Mouse (Mus musculus) neural tube, embryonic 14.5 days (tissue): ENCODE measurements around the gene 1810024B03Rik. TPM values are rescaled to one million over a fixed set of nuclear protein-coding genes. Genes with fewer than 3 reads are reported as not detected.
A peak's percentile ranks its signal among the peaks of the same experiment; 100 is the strongest.

Experiments used
- ATAC-seq: fragments of 200-750 bp; cut with Nextera tagmentation; 2 replicates; pipeline ENCODE4 v1.8.0; 2017; ENCODE audit warnings: low read depth, mild to moderate bottlenecking, moderate TSS enrichment, moderate library complexity
- H3K27ac ChIP-seq: fragments of 300-500 bp; sonication (generic); 2 replicates; pipeline ENCODE4 v1.5.1; 2014; ENCODE audit warnings: low read depth, mild to moderate bottlenecking, control low read depth, low read length, moderate library complexity, mixed read lengths
- H3K27me3 ChIP-seq: fragments of 300-500 bp; sonication (generic); 2 replicates; pipeline ENCODE4 v1.6.1; 2014; ENCODE audit warnings: low read length; ENCODE audit not compliant: control insufficient read depth, insufficient read depth
- H3K36me3 ChIP-seq: fragments of 300-500 bp; sonication (generic); 2 replicates; pipeline ENCODE4 v1.6.1; 2014; ENCODE audit warnings: low read length, mixed read lengths; ENCODE audit not compliant: control insufficient read depth, insufficient read depth
- H3K4me1 ChIP-seq: fragments of 300-500 bp; sonication (generic); 2 replicates; pipeline ENCODE4 v1.6.1; 2014; ENCODE audit warnings: low read length; ENCODE audit not compliant: control insufficient read depth, insufficient read depth
- H3K4me2 ChIP-seq: fragments of 300-500 bp; sonication (generic); 2 replicates; pipeline ENCODE4 v1.6.1; 2014; ENCODE audit warnings: mild to moderate bottlenecking, low read depth, low read length, control low read depth
- H3K4me3 ChIP-seq: fragments of 300-500 bp; sonication (generic); 2 replicates; pipeline ENCODE4 v1.5.1; 2014; ENCODE audit warnings: low read depth, low read length, control low read depth, mixed read lengths
- H3K9ac ChIP-seq: fragments of 300-500 bp; sonication (generic); replicated peaks from 2 replicates; pipeline ENCODE4 v1.6.1; 2014; ENCODE audit warnings: low read depth, mild to moderate bottlenecking, control low read depth, low read length, mixed read lengths
- H3K9me3 ChIP-seq: fragments of 300-500 bp; sonication (generic); 2 replicates; pipeline ENCODE4 v1.6.1; 2016; ENCODE audit warnings: low read length; ENCODE audit not compliant: control insufficient read depth
- WGBS: fragments of 180-500 bp; shearing (Covaris S2); extraction: QIAGEN DNeasy Blood & Tissue Kit; methylation state at CpG from one replicate; pipeline ENCODE4 v1.1.7; 2014; 5-methylcytosine and 5-hydroxymethylcytosine counted together
- polyA plus RNA-seq: library from polyadenylated mRNA; unstranded; fragments of >200 nt; fragmentation: Nextera tagmentation; extraction: Ambion mirVana; gene quantifications from 2 replicates; pipeline ENCODE4 v1.2.1, GENCODE M21; 2014

1810024B03Rik gene
- polyA plus RNA-seq, 1 experiment from 2014 or later = 1.1 TPM

GRCm38 (mm10) chr2:127142031-127142430 is 66.0 kb downstream of the 1810024B03Rik start:
- Histone ChIP-seq H3K9me3 (no peaks in the 10 kb centered on the region), H3K4me3 (no peak overlapping the region), H3K4me2 (no peak overlapping the region; the same call in 1 of the 2 replicates), H3K36me3 (no peaks in the 10 kb centered on the region), H3K27ac (no peak overlapping the region), H3K27me3 (no peaks in the 10 kb centered on the region), H3K9ac (no peak overlapping the region), H3K4me1 (no peaks in the 10 kb centered on the region)
- WGBS = 83% methylated on average over 10 of the region's 10 CpGs
- no peak for ATAC-seq

GRCm38 (mm10) chr2:127140011-127140410 is 68.1 kb downstream of the 1810024B03Rik start:
- no peak for ATAC-seq
- Histone ChIP-seq H3K4me2 (no peak overlapping the region), H3K4me1 (no peaks in the 10 kb centered on the region), H3K36me3 (no peaks in the 10 kb centered on the region), H3K4me3 (no peak overlapping the region), H3K27me3 (no peaks in the 10 kb centered on the region), H3K9ac (no peak overlapping the region), H3K27ac (no peak overlapping the region), H3K9me3 (no peaks in the 10 kb centered on the region)
- WGBS = 97% methylated on average over 7 of the region's 7 CpGs

- 100% methylated on average over 1 of the region's 1 CpGs for WGBS
- ATAC-seq = no peak
- H3K4me3 ChIP-seq = no peak overlapping the region
Measured at GRCm38 (mm10) chr2:127139605-127140004, 68.5 kb downstream of the 1810024B03Rik start.

GRCm38 (mm10) chr2:127139094-127139493 is 69.0 kb downstream of the 1810024B03Rik start:
- ATAC-seq = no peak
- WGBS = 93% methylated on average over 8 of the region's 8 CpGs
- H3K27ac ChIP-seq = no peak overlapping the region
- no peaks in the 10 kb centered on the region for H3K9me3 ChIP-seq
- H3K4me3 ChIP-seq = no peak overlapping the region
- peaks cover 4% of the 10 kb centered on the region; the same call in 1 of the 2 replicates for H3K4me1 ChIP-seq
- no peaks in the 10 kb centered on the region for H3K27me3 ChIP-seq
- no peak overlapping the region for H3K4me2 ChIP-seq
- no peak overlapping the region for H3K9ac ChIP-seq
- no peaks in the 10 kb centered on the region for H3K36me3 ChIP-seq

More at GRCm38 (mm10) chr2:127139605-127140004, 68.5 kb downstream of the 1810024B03Rik start:
- no peaks in the 10 kb centered on the region for H3K27me3 ChIP-seq
- H3K4me2 ChIP-seq = no peak overlapping the region
- H3K36me3 ChIP-seq = no peaks in the 10 kb centered on the region
- no peaks in the 10 kb centered on the region for H3K9me3 ChIP-seq
- no peaks in the 10 kb centered on the region; the same call in 1 of the 2 replicates for H3K4me1 ChIP-seq
- no peak overlapping the region for H3K9ac ChIP-seq
- H3K27ac ChIP-seq = no peak overlapping the region

GRCm38 (mm10) chr2:127138449-127138848 is 69.6 kb downstream of the 1810024B03Rik start:
- Histone ChIP-seq H3K27ac (no peak overlapping the region), H3K4me3 (no peak overlapping the region), H3K4me1 (peaks cover 5% of the 10 kb centered on the region; the same call in 1 of the 2 replicates), H3K9ac (no peak overlapping the region), H3K27me3 (no peaks in the 10 kb centered on the region), H3K9me3 (no peaks in the 10 kb centered on the region), H3K4me2 (no peak overlapping the region), H3K36me3 (no peaks in the 10 kb centered on the region)
- WGBS = 92% methylated on average over 4 of the region's 4 CpGs
- no peak for ATAC-seq

GRCm38 (mm10) chr2:127137838-127138420 is 70.2 kb downstream of the 1810024B03Rik start:
- H3K9ac ChIP-seq = no peak overlapping the region
- H3K9me3 ChIP-seq = no peaks in the 10 kb centered on the region
- 80% methylated on average over 10 of the region's 10 CpGs for WGBS
- no peaks in the 10 kb centered on the region for H3K36me3 ChIP-seq
- no peaks in the 10 kb centered on the region for H3K27me3 ChIP-seq
- no peak overlapping the region for H3K27ac ChIP-seq
- ATAC-seq = no peak
- H3K4me3 ChIP-seq = no peak overlapping the region
- H3K4me1 ChIP-seq = peaks cover 5% of the 10 kb centered on the region; the same call in 1 of the 2 replicates
- H3K4me2 ChIP-seq = no peak overlapping the region

- WGBS = 5% methylated on average over 5 of the region's 5 CpGs
- no peak overlapping the region for H3K4me3 ChIP-seq
- peak; percentile 70; the same call in 1 of the 2 replicates for ATAC-seq
- H3K9ac ChIP-seq = no peak overlapping the region
- H3K9me3 ChIP-seq = no peaks in the 10 kb centered on the region
- no peaks in the 10 kb centered on the region for H3K27me3 ChIP-seq
- H3K36me3 ChIP-seq = no peaks in the 10 kb centered on the region
- H3K27ac ChIP-seq = peak overlapping the region; percentile 44
- peaks cover 5% of the 10 kb centered on the region; the same call in 1 of the 2 replicates for H3K4me1 ChIP-seq
- H3K4me2 ChIP-seq = no peak overlapping the region
Measured at GRCm38 (mm10) chr2:127136979-127137378, 71.1 kb downstream of the 1810024B03Rik start.

Other genes starting within 250 kb of the 1810024B03Rik start
- gene Ap4e1, start 199.6 kb downstream of the 1810024B03Rik start, polyA plus RNA-seq = 11.5 and 13.5 TPM in 2 replicates
- 36.3 and 37.3 TPM in 2 replicates for gene Blvra, start 137.6 kb downstream of the 1810024B03Rik start, polyA plus RNA-seq
- gene Ncaph, start 74.3 kb downstream of the 1810024B03Rik start, polyA plus RNA-seq = 8.6 and 11.1 TPM in 2 replicates
- gene Itpripl1, start 64.8 kb downstream of the 1810024B03Rik start, polyA plus RNA-seq = 9.0 and 12.1 TPM in 2 replicates
- 64.3 and 73.7 TPM in 2 replicates for gene Snrnp200, start 106 bp upstream of the 1810024B03Rik start, polyA plus RNA-seq
- gene Ciao1, start 39.5 kb upstream of the 1810024B03Rik start, polyA plus RNA-seq = 59.0 and 59.9 TPM in 2 replicates
- gene Tmem127, start 39.6 kb upstream of the 1810024B03Rik start, polyA plus RNA-seq = 35.1 and 48.8 TPM in 2 replicates
- 103 and 110 TPM in 2 replicates for gene Stard7, start 61.9 kb upstream of the 1810024B03Rik start, polyA plus RNA-seq
- gene Dusp2, start 127.9 kb upstream of the 1810024B03Rik start, polyA plus RNA-seq = 12.4 and 14.9 TPM in 2 replicates
- gene Astl, start 130.4 kb upstream of the 1810024B03Rik start, polyA plus RNA-seq = not detected in 2 replicates
- gene Adra2b, start 154.9 kb upstream of the 1810024B03Rik start, polyA plus RNA-seq = 0.35 and 0.81 TPM in 2 replicates
- 0.12 and 0.17 TPM in 2 replicates for gene Gpat2, start 216.9 kb upstream of the 1810024B03Rik start, polyA plus RNA-seq
- gene Fahd2a, start 236.3 kb upstream of the 1810024B03Rik start, polyA plus RNA-seq = 31.9 and 40.6 TPM in 2 replicates